18 mouse cellular contexts compared by ENCODE assay signal in the genomic region with DNA sequence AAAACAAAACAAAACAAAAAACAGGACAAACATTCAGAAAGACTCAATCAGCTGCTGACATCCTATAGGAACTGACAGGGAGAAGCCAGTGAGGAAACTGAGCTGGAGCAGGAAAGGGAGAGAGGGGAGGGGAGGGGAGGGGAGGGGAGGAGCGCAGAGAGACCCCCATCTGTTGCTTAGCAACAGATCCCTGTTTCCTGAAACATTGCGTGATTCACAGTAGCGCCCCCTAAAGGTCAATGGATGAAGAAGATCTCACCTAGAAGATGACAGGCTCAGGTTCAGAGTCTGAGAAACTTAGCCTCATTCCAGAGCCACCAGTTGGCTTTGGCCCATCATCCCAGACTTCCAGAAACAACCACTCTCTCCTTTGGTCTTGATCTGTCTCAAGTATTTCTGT. TPM values are rescaled to one million over a fixed set of nuclear protein-coding genes. Genes with fewer than 3 reads are reported as not detected.
DNase-seq lines count a peak whose midpoint lies in the region; ATAC-seq and TF ChIP-seq lines count a peak whose summit lies in the region.
"Had no signal": no experiment of that assay in that cellular context is flagged by ENCODE, and none has a peak within 500 bp of the region (broad histone marks: within the 10 kb centered on the region; RNA-seq: fewer than 3 reads in every experiment).

No protein-coding gene starts in this region.

- H3K9me3 ChIP-seq in liver, embryonic 14.5 days (ENCODE audit: control insufficient read depth, low read length): no peaks in the 10 kb centered on the region
- no peaks in the 10 kb centered on the region for H3K9me3 ChIP-seq in ES-E14 (ENCODE audit: control insufficient read depth, insufficient read depth, low read depth, low read length)
- no peaks in the 10 kb centered on the region for H3K9me3 ChIP-seq in forebrain, embryonic 15.5 days
- H3K9me3 ChIP-seq: embryonic facial prominence, embryonic 15.5 days; heart, embryonic 15.5 days; neural tube, embryonic 13.5 days had no signal

- no peak overlapping the region for H3K4me3 ChIP-seq in liver, embryonic 14.5 days (ENCODE audit: insufficient read depth in 1 of 2, low read depth in 2 of 2, low read length in 2 of 2)
- no peak overlapping the region for H3K4me3 ChIP-seq in ES-E14 (ENCODE audit: insufficient read depth in 1 of 2, low read depth in 1 of 2, low read length in 2 of 2, poor library complexity in 1 of 2, severe bottlenecking in 1 of 2)
- H3K4me3 ChIP-seq in forebrain, embryonic 15.5 days: no peak overlapping the region
- H3K4me3 ChIP-seq: embryonic facial prominence, embryonic 15.5 days; heart, embryonic 15.5 days; megakaryocyte, embryonic 14.5 days; neural tube, embryonic 13.5 days had no signal

- no peaks in the 10 kb centered on the region for H3K4me1 ChIP-seq in liver, embryonic 14.5 days (replicated peaks; ENCODE audit: control insufficient read depth in 2 of 2, insufficient read depth in 2 of 2, low read length in 1 of 2)
- H3K4me1 ChIP-seq in ES-E14 (ENCODE audit: control insufficient read depth in 2 of 2, insufficient read depth in 2 of 2, low read length in 2 of 2, poor library complexity in 1 of 2): peaks cover 0 to 6% of the 10 kb centered on the region in 2 experiments; a peak in 1 of 4 replicates
- H3K4me1 ChIP-seq in forebrain, embryonic 15.5 days: no peaks in the 10 kb centered on the region
- H3K4me1 ChIP-seq: megakaryocyte, embryonic 14.5 days had no signal

- 16% methylated on average over 3 of the region's 3 CpGs for WGBS in liver, embryonic 14.5 days (ENCODE audit: insufficient replicate concordance)
- WGBS in forebrain, embryonic 15.5 days: 54% methylated on average over 3 of the region's 3 CpGs

- in situ Hi-C loops in ES-E14 (cut with MboI; ENCODE audit: low sequenced_read_pairs in 2 of 2, unreplicated experiment in 2 of 2): no loop called here

- no peak for TF ChIP-seq EP300 in liver, embryonic 14.5 days (IDR thresholded peaks at IDR 0.05; ENCODE audit: low read depth)

- no peak overlapping the region for H3K4me2 ChIP-seq in liver, embryonic 14.5 days (ENCODE audit: low read depth)
- no peak overlapping the region for H3K4me2 ChIP-seq in forebrain, embryonic 15.5 days (replicated peaks)
- H3K4me2 ChIP-seq: embryonic facial prominence, embryonic 15.5 days; heart, embryonic 15.5 days; neural tube, embryonic 13.5 days had no signal

- no peak for DNase-seq in liver, embryonic 14.5 days (ENCODE audit: low read depth in 3 of 3, low spot score in 3 of 3)
- DNase-seq in liver (no peak), ES-E14 (ENCODE audit: low read depth, low spot score) (peak; percentile 62)
- DNase-seq in CD4-positive helper T cell, adult 2 months (ENCODE audit: low read depth, low spot score): peak; percentile 31
- peak; percentile 60 for DNase-seq in induced T-regulatory cell, adult 2 months (ENCODE audit: low read depth)
- no peak for DNase-seq in adrenal gland, postnatal 4 days (ENCODE audit: low spot score in 2 of 2)
- DNase-seq: adrenal gland, postnatal 14 days; cerebellum, adult 2 months; kidney, postnatal 4 days; right cerebral cortex, adult 18-20 months had no signal

- no peak overlapping the region for H3K27ac ChIP-seq in liver, embryonic 14.5 days
- H3K27ac ChIP-seq in ES-E14 (ENCODE audit: insufficient read depth, low read depth, low read length, poor library complexity, severe bottlenecking): no peak overlapping the region
- no peak overlapping the region for H3K27ac ChIP-seq in forebrain, embryonic 15.5 days (replicated peaks)
- H3K27ac ChIP-seq: embryonic facial prominence, embryonic 15.5 days; heart, embryonic 15.5 days; neural tube, embryonic 13.5 days had no signal

- no peak overlapping the region for H3K9ac ChIP-seq in liver, embryonic 14.5 days (replicated peaks)
- H3K9ac ChIP-seq in ES-E14 (ENCODE audit: insufficient read depth, low read depth, low read length, poor library complexity, severe bottlenecking): no peak overlapping the region
- no peak overlapping the region for H3K9ac ChIP-seq in forebrain, embryonic 15.5 days (replicated peaks)
- H3K9ac ChIP-seq: embryonic facial prominence, embryonic 15.5 days; heart, embryonic 15.5 days; neural tube, embryonic 13.5 days had no signal

- H3K27me3 ChIP-seq in liver, embryonic 14.5 days (ENCODE audit: control insufficient read depth, insufficient read depth, low read length): peaks cover 4% of the 10 kb centered on the region; the same call in 1 of the 2 replicates
- H3K27me3 ChIP-seq in forebrain, embryonic 15.5 days: 0 out of 2 replicates have a peak, but pooled peaks cover 4% of the 10 kb centered on the region
- H3K27me3 ChIP-seq: embryonic facial prominence, embryonic 15.5 days; heart, embryonic 15.5 days had no signal

- no peaks in the 10 kb centered on the region for H3K36me3 ChIP-seq in liver, embryonic 14.5 days (replicated peaks; ENCODE audit: control insufficient read depth, insufficient read depth, low read depth)
- H3K36me3 ChIP-seq in ES-E14 (ENCODE audit: control insufficient read depth, insufficient read depth, low read length, poor library complexity, severe bottlenecking): no peaks in the 10 kb centered on the region
- H3K36me3 ChIP-seq in forebrain, embryonic 15.5 days: no peaks in the 10 kb centered on the region
- H3K36me3 ChIP-seq: embryonic facial prominence, embryonic 15.5 days; heart, embryonic 15.5 days; neural tube, embryonic 13.5 days had no signal

- peak; percentile 47 for TF ChIP-seq CTCF in liver, embryonic 14.5 days (IDR thresholded peaks at IDR 0.05; ENCODE audit: low read depth)

- ATAC-seq in liver, embryonic 14.5 days (ENCODE audit: insufficient read depth): no peak
- no peak for ATAC-seq in forebrain, embryonic 15.5 days (replicated peaks)

TF ChIP-seq in ES-E14, 5 proteins besides CTCF, POLR2A, EP300 and RAD21:
- TF ChIP-seq MAFK (IDR thresholded peaks at IDR 0.05; ENCODE audit: insufficient read depth, low read depth, low read length): no peak
- TF ChIP-seq CHD2 (IDR thresholded peaks at IDR 0.05; ENCODE audit: low read depth, low read length): no peak
- TF ChIP-seq HCFC1 (IDR thresholded peaks at IDR 0.05; ENCODE audit: borderline replicate concordance, insufficient read depth, low read length): no peak
- no peak for TF ChIP-seq ZC3H11A (IDR thresholded peaks at IDR 0.05; ENCODE audit: borderline replicate concordance, low read depth, low read length)

RNA-seq across cellular contexts. Expression of a gene that starts 33.9 kb away (rescaled TPM):
- polyA plus RNA-seq in liver, embryonic 14.5 days (2012; rRNA removed): 14.5 and 18.9 TPM in 2 replicates
- polyA plus RNA-seq in liver, embryonic 14.5 days (2014; fragmentation: Nextera tagmentation; extraction: Ambion mirVana): 2.5 and 3.1 TPM in 2 replicates
- total RNA-seq in ES-E14 (2012; rRNA removed): 6.0 and 6.3 TPM in 2 replicates
- total RNA-seq in adrenal gland, postnatal 4 days (2021): 10 to 100 TPM; 29.3 to 31.6 TPM
- polyA plus RNA-seq in forebrain, embryonic 15.5 days (2015; fragmentation: Nextera tagmentation; extraction: Ambion mirVana): 5.0 and 5.4 TPM in 2 replicates

RNA-seq across cellular contexts. Expression of a gene that starts 48.7 kb away (rescaled TPM):
- polyA plus RNA-seq in liver, embryonic 14.5 days (2012; rRNA removed): 0.08 TPM in 1 of 2 replicates, not detected in the other
- polyA plus RNA-seq in liver, embryonic 14.5 days (2014; fragmentation: Nextera tagmentation; extraction: Ambion mirVana): not detected in 2 replicates
- 1.1 and 1.5 TPM in 2 replicates for total RNA-seq in ES-E14 (2012; rRNA removed)
- total RNA-seq in adrenal gland, postnatal 4 days (2021): 1 to 10 TPM in 1 of 2 experiments, not detected in 1; 1.1 TPM
- 0.23 and 0.90 TPM in 2 replicates for polyA plus RNA-seq in forebrain, embryonic 15.5 days (2015; fragmentation: Nextera tagmentation; extraction: Ambion mirVana)
- total RNA-seq: adrenal gland, postnatal 14 days; left cerebral cortex, postnatal 25 days had no signal
- polyA plus RNA-seq: cerebellum, adult 2 months; intestine, embryonic 14.5 days; liver, embryonic 16.5 days; neural tube, embryonic 13.5 days had no signal

RNA-seq across cellular contexts. Expression of a gene that starts 55.3 kb away (rescaled TPM):
- polyA plus RNA-seq in liver, embryonic 14.5 days (2012; rRNA removed): 59.0 and 59.7 TPM in 2 replicates
- 10.6 and 11.4 TPM in 2 replicates for polyA plus RNA-seq in liver, embryonic 14.5 days (2014; fragmentation: Nextera tagmentation; extraction: Ambion mirVana)
- 142 and 166 TPM in 2 replicates for total RNA-seq in ES-E14 (2012; rRNA removed)
- total RNA-seq in adrenal gland, postnatal 4 days (2021): 10 to 100 TPM; 38.4 to 42.9 TPM
- polyA plus RNA-seq in forebrain, embryonic 15.5 days (2015; fragmentation: Nextera tagmentation; extraction: Ambion mirVana): 9.5 and 9.7 TPM in 2 replicates

Comparison
In these comparisons a context has a peak if more than half of its experiments do, and no peak if none do; other contexts are left out.
1. DNase-seq: peak in CD4-positive helper T cell, adult 2 months (single experiment), ES-E14 (single experiment) and induced T-regulatory cell, adult 2 months (single experiment); none in liver, embryonic 14.5 days (0 of 3), liver (single experiment) and adrenal gland, postnatal 4 days (0 of 2).